Mouse (Mus musculus): Measurements from ENCODE around the gene Lcn3.
"Not testable (repeated sequence)": the region's sequence is repeated elsewhere in the genome, so short reads cannot be mapped to it uniquely, and the experiment has no call there.

The Lcn3 gene
- long read RNA-seq, experiment 1 = 0 reads
- long read RNA-seq, experiment 2 = 0 reads

GRCm38 (mm10) chr2:25765269-25765668 lies at the start of gene Lcn3:
Lcn3 (plus strand) TSS chr2:25765569.
- intact Hi-C loops (cut with DNase I) = no loop called here

GRCm38 (mm10) chr2:25717222-25717621 lies 48.1 kb upstream of the Lcn3 start:
- intact Hi-C loops (cut with DNase I) = no loop called here

GRCm38 (mm10) chr2:25733199-25733930 lies 32.0 kb upstream of the Lcn3 start:
- intact Hi-C loops (cut with DNase I) = no loop called here

- intact Hi-C loops (cut with DNase I) = not testable (repeated sequence)
Observed at GRCm38 (mm10) chr2:25736709-25737108, 28.7 kb upstream of the Lcn3 start, which contains the start of gene Obp2b. Obp2b (plus strand) TSS chr2:25737009.

- intact Hi-C loops (cut with DNase I) = no loop called here
Observed at GRCm38 (mm10) chr2:25741671-25742070, 23.7 kb upstream of the Lcn3 start.

- intact Hi-C loops (cut with DNase I) = no loop called here
Observed at GRCm38 (mm10) chr2:25754201-25754600, 11.2 kb upstream of the Lcn3 start.

GRCm38 (mm10) chr2:25758064-25758625 lies 7.2 kb upstream of the Lcn3 start:
- intact Hi-C loops (cut with DNase I) = no loop called here

- intact Hi-C loops (cut with DNase I) = no loop called here
Observed at GRCm38 (mm10) chr2:25767764-25768163, 2.4 kb downstream of the Lcn3 start.

GRCm38 (mm10) chr2:25773507-25773906 lies 8.1 kb downstream of the Lcn3 start:
- intact Hi-C loops (cut with DNase I) = no loop called here

- intact Hi-C loops (cut with DNase I) = no loop called here
Observed at GRCm38 (mm10) chr2:25774640-25775039, 9.3 kb downstream of the Lcn3 start.

- intact Hi-C loops (cut with DNase I) = no loop called here
Observed at GRCm38 (mm10) chr2:25775991-25776390, 10.6 kb downstream of the Lcn3 start.

- intact Hi-C loops (cut with DNase I) = no loop called here
Observed at GRCm38 (mm10) chr2:25776717-25777116, 11.3 kb downstream of the Lcn3 start, which contains the start of gene Lcn11. Lcn11 (plus strand) TSS chr2:25777017.

GRCm38 (mm10) chr2:25779076-25779475 lies 13.7 kb downstream of the Lcn3 start:
- intact Hi-C loops (cut with DNase I) = no loop called here

- intact Hi-C loops (cut with DNase I) = no loop called here
Observed at GRCm38 (mm10) chr2:25780921-25781320, 15.6 kb downstream of the Lcn3 start.

GRCm38 (mm10) chr2:25781957-25782356 lies 16.6 kb downstream of the Lcn3 start, which contains the start of gene Gm13539:
Gm13539 (plus strand) TSS chr2:25782257.
- intact Hi-C loops (cut with DNase I) = no loop called here

GRCm38 (mm10) chr2:25785573-25786322 lies 20.4 kb downstream of the Lcn3 start:
- intact Hi-C loops (cut with DNase I) = no loop called here

GRCm38 (mm10) chr2:25789092-25789491 lies 23.7 kb downstream of the Lcn3 start:
- intact Hi-C loops (cut with DNase I) = no loop called here

- intact Hi-C loops (cut with DNase I) = no loop called here
Observed at GRCm38 (mm10) chr2:25797635-25798034, 32.3 kb downstream of the Lcn3 start.

- intact Hi-C loops (cut with DNase I) = no loop called here
Observed at GRCm38 (mm10) chr2:25798065-25798464, 32.7 kb downstream of the Lcn3 start.

- intact Hi-C loops (cut with DNase I) = no loop called here
Observed at GRCm38 (mm10) chr2:25811711-25812110, 46.3 kb downstream of the Lcn3 start.

- intact Hi-C loops (cut with DNase I) = no loop called here
Observed at GRCm38 (mm10) chr2:25813364-25813763, 48.0 kb downstream of the Lcn3 start.

- intact Hi-C loops (cut with DNase I) = not testable (repeated sequence)
Observed at GRCm38 (mm10) chr2:25815748-25816147, 50.4 kb downstream of the Lcn3 start, which contains the start of gene Glt6d1. Glt6d1 (minus strand) TSS chr2:25815848.

Data from adrenal gland (tissue).